ENCODE assay signal across 8 mouse cellular contexts in the genomic region with DNA sequence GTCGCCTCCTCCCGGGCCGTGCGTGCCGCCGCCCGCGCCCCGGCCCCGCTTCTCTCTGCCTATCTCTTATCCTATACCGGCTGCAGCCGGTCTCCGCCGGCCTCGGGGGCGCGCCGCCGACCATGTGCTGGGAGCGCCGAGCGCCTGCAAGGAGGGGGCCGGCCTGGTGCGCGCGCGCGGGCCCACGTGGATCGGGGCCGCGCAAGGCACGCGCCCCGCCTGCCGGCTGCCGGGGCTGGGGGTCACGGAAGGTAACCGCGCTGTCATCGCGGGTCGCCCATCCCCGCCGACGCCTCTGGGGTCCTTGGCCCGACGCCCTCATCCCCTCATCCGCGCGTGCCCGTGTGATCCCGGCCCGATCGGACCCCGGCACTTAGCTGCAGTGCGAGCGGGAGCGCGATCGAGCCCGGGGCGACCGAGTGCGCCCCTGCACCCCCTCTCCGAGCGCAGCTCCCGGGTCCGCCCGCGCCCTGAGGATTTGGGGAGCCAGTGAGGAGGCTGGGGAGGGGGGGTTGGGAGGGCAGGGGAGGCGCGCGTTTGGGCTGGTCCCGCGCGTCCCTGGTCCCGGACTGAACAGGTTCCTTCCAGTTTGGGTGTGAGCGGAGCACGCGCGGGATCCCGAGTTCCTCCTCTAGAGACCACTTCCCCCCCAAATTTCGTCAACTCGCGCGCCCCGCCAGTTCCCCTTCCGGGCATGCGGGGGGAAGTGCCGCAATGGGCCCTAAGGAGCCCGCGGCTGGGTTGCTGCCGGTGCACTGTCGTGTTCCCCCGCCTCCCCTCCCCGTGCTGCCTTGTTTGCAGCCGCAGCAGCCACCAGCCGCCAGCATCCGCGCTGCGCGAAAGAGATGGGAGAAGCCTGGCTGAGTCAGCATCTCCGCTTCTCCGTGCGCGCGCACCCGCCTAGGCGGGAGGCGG. TPM values are rescaled to one million over a fixed set of nuclear protein-coding genes. Genes with fewer than 3 reads are reported as not detected.
DNase-seq lines count a peak whose midpoint lies in the region; ATAC-seq and TF ChIP-seq lines count a peak whose summit lies in the region.

A gene (plus strand): TSS at position 204 of the 915 bp plus-strand sequence.
A gene (minus strand): TSS at position 428 of the 915 bp plus-strand sequence.

- no peaks in the 10 kb centered on the region for H3K9me3 ChIP-seq in ES-Bruce4 (replicated peaks; ENCODE audit: control insufficient read depth, insufficient read depth, low read length, poor library complexity, severe bottlenecking)
- H3K9me3 ChIP-seq in forebrain, embryonic 13.5 days (replicated peaks): no peaks in the 10 kb centered on the region
- H3K9me3 ChIP-seq in liver, postnatal 0 days (ENCODE audit: low read length): no peaks in the 10 kb centered on the region
- H3K9me3 ChIP-seq in neural tube, embryonic 13.5 days: no peaks in the 10 kb centered on the region

- H3K36me3 ChIP-seq in ES-Bruce4 (ENCODE audit: control insufficient read depth, insufficient read depth, low read length, poor library complexity, severe bottlenecking): no peaks in the 10 kb centered on the region
- no peaks in the 10 kb centered on the region for H3K36me3 ChIP-seq in forebrain, embryonic 13.5 days (ENCODE audit: poor library complexity, severe bottlenecking)
- H3K36me3 ChIP-seq in liver, postnatal 0 days (replicated peaks; ENCODE audit: insufficient read depth, low read length): no peaks in the 10 kb centered on the region; the same call in 1 of the 2 replicates
- H3K36me3 ChIP-seq in neural tube, embryonic 13.5 days: no peaks in the 10 kb centered on the region

- no peak for TF ChIP-seq CTCF in ES-Bruce4 (IDR thresholded peaks at IDR 0.05; ENCODE audit: low read depth, low read length)
- no peak; the same call in 1 of the 2 replicates for TF ChIP-seq CTCF in liver, postnatal 0 days (IDR thresholded peaks at IDR 0.05; ENCODE audit: low read depth)

- WGBS in forebrain, embryonic 13.5 days: 1% methylated on average over 72 of the region's 111 CpGs
- WGBS in liver, postnatal 0 days (ENCODE audit: insufficient replicate concordance): 1% methylated on average over 72 of the region's 111 CpGs
- WGBS in neural tube, embryonic 13.5 days: under 1% methylated on average over 102 of the region's 111 CpGs

- TF ChIP-seq EP300 in ES-Bruce4 (IDR thresholded peaks at IDR 0.05; ENCODE audit: insufficient read depth, low read depth, low read length): no peak
- TF ChIP-seq EP300 in liver, postnatal 0 days (IDR thresholded peaks at IDR 0.05; ENCODE audit: low read depth): peak; percentile 44

- peak within 1 kb of the TSS; percentile 96 for H3K4me3 ChIP-seq in ES-Bruce4 (ENCODE audit: low read depth, low read length)
- peak within 1 kb of the TSS; percentile 78 for H3K4me3 ChIP-seq in forebrain, embryonic 13.5 days
- peak within 1 kb of the TSS; percentile 79 for H3K4me3 ChIP-seq in liver, postnatal 0 days (ENCODE audit: low read depth, low read length)
- peak within 1 kb of the TSS; percentile 78 for H3K4me3 ChIP-seq in neural tube, embryonic 13.5 days

- no peaks in the 10 kb centered on the region for H3K27me3 ChIP-seq in ES-Bruce4 (ENCODE audit: control insufficient read depth, insufficient read depth, low read length, poor library complexity, severe bottlenecking)
- peaks cover 10% of the 10 kb centered on the region; the same call in 1 of the 2 replicates for H3K27me3 ChIP-seq in forebrain, embryonic 13.5 days
- no peaks in the 10 kb centered on the region for H3K27me3 ChIP-seq in liver, postnatal 0 days (ENCODE audit: insufficient read depth, low read length)
- peaks cover 9% of the 10 kb centered on the region; the same call in 1 of the 2 replicates for H3K27me3 ChIP-seq in neural tube, embryonic 13.5 days

- H3K4me1 ChIP-seq in ES-Bruce4 (ENCODE audit: control insufficient read depth, insufficient read depth, low read length): no peaks in the 10 kb centered on the region
- H3K4me1 ChIP-seq in forebrain, embryonic 13.5 days: peaks cover 51% of the 10 kb centered on the region
- peaks cover 25% of the 10 kb centered on the region for H3K4me1 ChIP-seq in liver, postnatal 0 days (ENCODE audit: insufficient read depth)
- H3K4me1 ChIP-seq in neural tube, embryonic 13.5 days (replicated peaks): peaks cover 54% of the 10 kb centered on the region

- H3K27ac ChIP-seq in ES-Bruce4 (ENCODE audit: insufficient read depth, low read length): peak within 1 kb of the TSS; percentile 78; the same call in 1 of the 2 replicates
- H3K27ac ChIP-seq in forebrain, embryonic 13.5 days: peak within 1 kb of the TSS; percentile 90
- peak within 1 kb of the TSS; percentile 99 for H3K27ac ChIP-seq in liver, postnatal 0 days (ENCODE audit: low read depth)
- peak within 1 kb of the TSS; percentile 95 for H3K27ac ChIP-seq in neural tube, embryonic 13.5 days (replicated peaks)

- ATAC-seq in forebrain, embryonic 13.5 days: peak; percentile 88
- ATAC-seq in liver, postnatal 0 days: peak; percentile 80
- peak; percentile 91 for ATAC-seq in neural tube, embryonic 13.5 days (ENCODE audit: low read depth)

- H3K4me2 ChIP-seq in forebrain, embryonic 13.5 days: peak within 1 kb of the TSS; percentile 87
- peak within 1 kb of the TSS; percentile 95 for H3K4me2 ChIP-seq in liver, postnatal 0 days (ENCODE audit: low read depth, low read length)
- H3K4me2 ChIP-seq in neural tube, embryonic 13.5 days: peak within 1 kb of the TSS; percentile 93

- intact Hi-C loops in heart, postnatal 10 days (cut with DNase I): loop anchor here (2.0 to 5.0 kb wide), 2 partner anchors 29 to 84 kb away; no protein-coding TSS in a partner anchor

- H3K9ac ChIP-seq in ES-Bruce4 (ENCODE audit: low read depth, poor library complexity, severe bottlenecking): peak within 1 kb of the TSS; percentile 96
- peak within 1 kb of the TSS; percentile 90 for H3K9ac ChIP-seq in forebrain, embryonic 13.5 days
- H3K9ac ChIP-seq in liver, postnatal 0 days (replicated peaks): peak within 1 kb of the TSS; percentile 86
- H3K9ac ChIP-seq in neural tube, embryonic 13.5 days: peak within 1 kb of the TSS; percentile 92

- DNase-seq in c-Kit-positive CD71-positive TER-119-positive erythroid progenitor cells, embryonic 14.5 days (ENCODE audit: low spot score): peak; percentile 91
- DNase-seq in heart, postnatal 10 days: peak; percentile 85 to 89
- peak; percentile 82 for DNase-seq in layer of hippocampus, adult 11-12 months (ENCODE audit: low spot score)
- DNase-seq in liver, postnatal 0 days: peak; percentile 93
- peak; percentile 84 for DNase-seq in telencephalon, adult 2 months (ENCODE audit: low read depth, low spot score)

- TF ChIP-seq POLR2A in ES-Bruce4 (IDR thresholded peaks at IDR 0.05; ENCODE audit: insufficient read depth, low read length): no peak

RNA-seq across cellular contexts. Expression of the first gene that starts in this region (rescaled TPM):
- 5.7 and 5.8 TPM in 2 replicates for polyA plus RNA-seq in ES-Bruce4 (2011; ENCODE audit: insufficient read depth, insufficient read length, low read depth, missing spikeins)
- polyA plus RNA-seq in forebrain, embryonic 13.5 days (2015; fragmentation: Nextera tagmentation; extraction: Ambion mirVana): 3.4 and 5.4 TPM in 2 replicates
- total RNA-seq in heart, postnatal 10 days (2021): 1 to 10 TPM; 4.3 to 4.4 TPM
- 11.8 and 13.1 TPM in 2 replicates for polyA plus RNA-seq in liver, postnatal 0 days (2015; fragmentation: Nextera tagmentation; extraction: Ambion mirVana)
- polyA plus RNA-seq in neural tube, embryonic 13.5 days (2015; fragmentation: Nextera tagmentation; extraction: Ambion mirVana): 3.0 and 3.7 TPM in 2 replicates

RNA-seq across cellular contexts. Expression of the second gene that starts in this region (rescaled TPM):
- polyA plus RNA-seq in ES-Bruce4 (2011; ENCODE audit: insufficient read depth, insufficient read length, low read depth, missing spikeins): 12.7 and 14.7 TPM in 2 replicates
- 3.6 and 5.0 TPM in 2 replicates for polyA plus RNA-seq in forebrain, embryonic 13.5 days (2015; fragmentation: Nextera tagmentation; extraction: Ambion mirVana)
- 10 to 100 TPM; 13.9 to 14.6 TPM for total RNA-seq in heart, postnatal 10 days (2021)
- 18.8 and 19.0 TPM in 2 replicates for polyA plus RNA-seq in liver, postnatal 0 days (2015; fragmentation: Nextera tagmentation; extraction: Ambion mirVana)
- polyA plus RNA-seq in neural tube, embryonic 13.5 days (2015; fragmentation: Nextera tagmentation; extraction: Ambion mirVana): 3.3 and 4.0 TPM in 2 replicates

Comparison
In these comparisons a context has a peak if more than half of its experiments do, and no peak if none do; other contexts are left out.
1. Peak in every context shown above with its lines: DNase-seq, ATAC-seq, H3K4me3 ChIP-seq and H3K27ac ChIP-seq.